Mouse (Mus musculus): ENCODE data around the gene Glmn.

DNA sequence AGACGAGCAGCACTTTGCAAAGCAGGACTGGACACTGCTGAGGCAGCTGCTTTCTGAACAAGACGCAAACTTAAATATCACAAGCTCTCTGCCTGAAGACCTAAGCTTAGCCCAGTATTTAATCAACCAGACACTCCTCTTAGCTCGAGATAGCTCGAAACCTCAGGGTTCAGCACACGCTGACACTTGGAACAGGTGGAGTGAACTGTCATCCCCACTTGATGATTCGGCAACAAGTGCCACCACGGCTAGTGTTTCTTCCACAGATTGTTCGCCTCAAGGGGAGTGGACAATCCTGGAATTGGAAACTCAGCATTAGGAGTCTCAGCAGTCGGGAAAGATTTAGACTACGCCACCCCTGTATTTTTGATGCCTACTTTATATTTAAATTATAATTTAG, 87.2 kb downstream of the Glmn start:
- no peak for TF ChIP-seq GATA1 (IDR thresholded peaks at IDR 0.05; ENCODE audit: borderline replicate concordance, low read length)
- TF ChIP-seq FLI1 (IDR thresholded peaks at IDR 0.05; ENCODE audit: low read length): no peak
